Mouse (Mus musculus) heart, embryonic 16.5 days (tissue): ENCODE measurements at regions not wholly inside any gene's neighbourhood (a gene's known extent, or its start where the extent isn't known, plus 50 kb on each side); places are given as distances from the start of the nearest gene placed in this dataset.

Experiments used
- ATAC-seq: fragments of 200-750 bp; cut with Nextera tagmentation; replicated peaks from 2 replicates; pipeline ENCODE4 v1.8.0; 2017; ENCODE audit warnings: moderate number of reproducible peaks; ENCODE audit not compliant: insufficient read depth, low FRiP score; ENCODE audit errors: extremely low read depth
- H3K27ac ChIP-seq: fragments of 300-500 bp; sonication (generic); 2 replicates; pipeline ENCODE4 v1.5.1; 2014; ENCODE audit warnings: mild to moderate bottlenecking, low read length, control low read depth, moderate library complexity
- H3K27me3 ChIP-seq: fragments of 300-500 bp; sonication (generic); 2 replicates; pipeline ENCODE4 v1.6.1; 2014; ENCODE audit warnings: low read length, mixed read lengths; ENCODE audit not compliant: control insufficient read depth, insufficient read depth
- H3K36me3 ChIP-seq: fragments of 300-500 bp; sonication (generic); 2 replicates; pipeline ENCODE4 v1.6.1; 2014; ENCODE audit not compliant: control insufficient read depth, insufficient read depth
- H3K4me1 ChIP-seq: fragments of 300-500 bp; sonication (generic); 2 replicates; pipeline ENCODE4 v1.6.1; 2014; ENCODE audit warnings: low read length, mixed read lengths; ENCODE audit not compliant: control insufficient read depth, insufficient read depth
- H3K4me2 ChIP-seq: fragments of 300-500 bp; sonication (generic); 2 replicates; pipeline ENCODE4 v1.6.1; 2014; ENCODE audit warnings: low read depth, mild to moderate bottlenecking, control low read depth, low read length
- H3K4me3 ChIP-seq: fragments of 300-500 bp; sonication (generic); 2 replicates; pipeline ENCODE4 v1.5.1; 2014; ENCODE audit warnings: mild to moderate bottlenecking, control low read depth, low read length
- H3K9ac ChIP-seq: fragments of 300-500 bp; sonication (generic); 2 replicates; pipeline ENCODE4 v1.6.1; 2014; ENCODE audit warnings: low read length, control low read depth
- H3K9me3 ChIP-seq: fragments of 300-500 bp; sonication (generic); replicated peaks from 2 replicates; pipeline ENCODE4 v1.6.1; 2016; ENCODE audit warnings: low read length; ENCODE audit not compliant: control insufficient read depth
- WGBS: fragments of 180-500 bp; shearing (Covaris S2); extraction: QIAGEN DNeasy Blood & Tissue Kit; methylation state at CpG from one replicate; pipeline ENCODE4 v1.1.7; 2014; 5-methylcytosine and 5-hydroxymethylcytosine counted together

DNA sequence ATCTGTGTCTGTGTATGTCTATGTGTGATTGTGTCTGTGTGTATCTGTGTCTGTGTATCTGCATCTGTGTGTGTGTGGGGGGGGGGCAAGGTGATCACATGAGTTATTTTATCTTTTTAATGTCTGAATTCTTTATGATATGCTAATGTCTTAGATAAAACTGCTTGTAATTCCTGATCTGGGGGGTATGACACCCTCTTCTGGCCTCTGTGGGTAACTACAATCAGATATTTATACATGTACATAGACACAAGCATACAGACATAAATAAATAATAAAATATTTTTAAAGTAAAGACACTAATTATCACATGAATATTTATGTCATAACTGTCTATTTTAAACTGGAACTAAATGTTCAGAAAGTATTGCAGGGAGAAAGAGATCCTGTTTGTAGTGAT lies 66.5 kb upstream of the Pirt start:
- Histone ChIP-seq H3K27ac (no peak overlapping the region), H3K9ac (no peak overlapping the region), H3K4me3 (no peak overlapping the region), H3K36me3 (no peaks in the 10 kb centered on the region), H3K27me3 (no peaks in the 10 kb centered on the region), H3K4me2 (no peak overlapping the region), H3K4me1 (no peaks in the 10 kb centered on the region), H3K9me3 (no peaks in the 10 kb centered on the region)
- ATAC-seq = no peak

GRCm38 (mm10) chr11:66846043-66846775 lies 65.6 kb upstream of the Pirt start:
- no peak overlapping the region for H3K4me2 ChIP-seq
- no peak overlapping the region for H3K27ac ChIP-seq
- no peaks in the 10 kb centered on the region for H3K27me3 ChIP-seq
- no peak overlapping the region for H3K9ac ChIP-seq
- ATAC-seq = no peak
- no peaks in the 10 kb centered on the region for H3K36me3 ChIP-seq
- no peaks in the 10 kb centered on the region for H3K9me3 ChIP-seq
- no peak overlapping the region for H3K4me3 ChIP-seq
- H3K4me1 ChIP-seq = no peaks in the 10 kb centered on the region
- WGBS = 46% methylated on average over 9 of the region's 9 CpGs
